Mouse (Mus musculus) cerebral cortex, adult 2 months (tissue): Measurements from ENCODE around the gene Smarcb1.

ENCODE experiments used
- WGBS: fragments of 180-500 bp; shearing (Covaris S2); methylation state at CpG from one replicate; pipeline ENCODE4 v1.1.7; 2018; 5-methylcytosine and 5-hydroxymethylcytosine counted together

The Smarcb1 gene

GRCm38 (mm10) chr10:75889406-75890153 is 31.8 kb downstream of the Smarcb1 start:
- WGBS = 55% methylated on average over 8 of the region's 8 CpGs

GRCm38 (mm10) chr10:75887504-75887903 is 33.9 kb downstream of the Smarcb1 start:
- 85% methylated on average over 5 of the region's 5 CpGs for WGBS

GRCm38 (mm10) chr10:75884742-75885141 is 36.7 kb downstream of the Smarcb1 start:
- 97% methylated on average over 8 of the region's 8 CpGs for WGBS

- 5% methylated on average over 10 of the region's 10 CpGs for WGBS
Observed at GRCm38 (mm10) chr10:75883232-75883552, 38.2 kb downstream of the Smarcb1 start.

- WGBS = 37% methylated on average over 15 of the region's 15 CpGs
Observed at GRCm38 (mm10) chr10:75882433-75883231, 38.8 kb downstream of the Smarcb1 start.

- WGBS = 52% methylated on average over 20 of the region's 20 CpGs
Observed at GRCm38 (mm10) chr10:75881578-75882432, 39.6 kb downstream of the Smarcb1 start.

- WGBS = 62% methylated on average over 6 of the region's 6 CpGs
Observed at GRCm38 (mm10) chr10:75880771-75881577, 40.4 kb downstream of the Smarcb1 start.

GRCm38 (mm10) chr10:75880351-75880750 is 41.1 kb downstream of the Smarcb1 start:
- WGBS = 92% methylated on average over 10 of the region's 10 CpGs

GRCm38 (mm10) chr10:75878836-75879235 is 42.6 kb downstream of the Smarcb1 start:
- 87% methylated on average over 3 of the region's 3 CpGs for WGBS

GRCm38 (mm10) chr10:75873543-75874170 is 47.8 kb downstream of the Smarcb1 start:
- WGBS = 17% methylated on average over 10 of the region's 10 CpGs

- WGBS = 4% methylated on average over 11 of the region's 11 CpGs
Observed at GRCm38 (mm10) chr10:75872915-75873542, 48.4 kb downstream of the Smarcb1 start.

- WGBS = 47% methylated on average over 10 of the region's 10 CpGs
Observed at GRCm38 (mm10) chr10:75872025-75872914, 49.1 kb downstream of the Smarcb1 start.

- 74% methylated on average over 5 of the region's 5 CpGs for WGBS
Observed at GRCm38 (mm10) chr10:75861587-75861986, 59.8 kb downstream of the Smarcb1 start.

- WGBS = 32% methylated on average over 7 of the region's 7 CpGs
Observed at GRCm38 (mm10) chr10:75860746-75861145, 60.7 kb downstream of the Smarcb1 start.

GRCm38 (mm10) chr10:75859786-75860470 is 61.5 kb downstream of the Smarcb1 start, which contains the start of gene Mif:
Mif (minus strand) TSS chr10:75860240.
- WGBS = under 1% methylated on average over 45 of the region's 46 CpGs

GRCm38 (mm10) chr10:75859107-75859746 is 62.2 kb downstream of the Smarcb1 start:
- 4% methylated on average over 27 of the region's 27 CpGs for WGBS

- WGBS = 87% methylated on average over 4 of the region's 4 CpGs
Observed at GRCm38 (mm10) chr10:75857598-75857997, 63.8 kb downstream of the Smarcb1 start.

GRCm38 (mm10) chr10:75856976-75857375 is 64.4 kb downstream of the Smarcb1 start:
- 84% methylated on average over 3 of the region's 3 CpGs for WGBS
